ENCODE assay signal across 9 mouse cellular contexts in genomic region chr2:164592014-164592413, GRCm38 (mm10). TPM values are rescaled to one million over a fixed set of nuclear protein-coding genes. Genes with fewer than 3 reads are reported as not detected.
DNase-seq lines count a peak whose midpoint lies in the region; ATAC-seq and TF ChIP-seq lines count a peak whose summit lies in the region.
"Had no signal": no experiment of that assay in that cellular context is flagged by ENCODE, and none has a peak within 500 bp of the region (broad histone marks: within the 10 kb centered on the region; RNA-seq: fewer than 3 reads in every experiment).

No protein-coding gene starts in this region.

- no peak overlapping the region for H3K27ac ChIP-seq in kidney, postnatal 0 days
- no peak overlapping the region for H3K27ac ChIP-seq in midbrain, postnatal 0 days (ENCODE audit: low read depth, low read length)

- no peak overlapping the region for H3K9ac ChIP-seq in kidney, postnatal 0 days (ENCODE audit: low read depth, low read length)
- no peak overlapping the region; the same call in 1 of the 2 replicates for H3K9ac ChIP-seq in midbrain, postnatal 0 days (replicated peaks; ENCODE audit: low read length, poor library complexity, severe bottlenecking)

- 4% methylated on average over 4 of the region's 4 CpGs for WGBS in kidney, postnatal 0 days
- 7% methylated on average over 4 of the region's 4 CpGs for WGBS in midbrain, postnatal 0 days

- no peak overlapping the region for H3K4me2 ChIP-seq in kidney, postnatal 0 days (ENCODE audit: low read length)
- H3K4me2 ChIP-seq in midbrain, postnatal 0 days (ENCODE audit: low read depth, low read length, poor library complexity, severe bottlenecking), result no peak overlapping the region

- no peak for ATAC-seq in kidney, postnatal 0 days (replicated peaks; ENCODE audit: low FRiP score, low read depth)
- ATAC-seq in midbrain, postnatal 0 days (ENCODE audit: low FRiP score), result no peak

- H3K27me3 ChIP-seq in kidney, postnatal 0 days (ENCODE audit: insufficient read depth, low read length), result no peaks in the 10 kb centered on the region
- no peaks in the 10 kb centered on the region for H3K27me3 ChIP-seq in midbrain, postnatal 0 days (ENCODE audit: insufficient read depth, low read length)

- DNase-seq in kidney, postnatal 0 days (ENCODE audit: low spot score), result peak; percentile 79
- DNase-seq in kidney, adult 11 months, result no peak
- DNase-seq in NIH3T3 (ENCODE audit: low read depth), result peak; percentile 80
- DNase-seq in embryo, embryonic 11 days, result peak; percentile 79
- DNase-seq in kidney, postnatal 36 days, result peak; percentile 29 to 38
- peak; percentile 72 for DNase-seq in midbrain, postnatal 0 days (ENCODE audit: low spot score)
- DNase-seq in gastrocnemius, postnatal 10 days, result no peak
- DNase-seq in gastrocnemius, postnatal 25 days, result no peak

- TF ChIP-seq CTCF in kidney, postnatal 0 days (IDR thresholded peaks at IDR 0.05; ENCODE audit: low read depth), result peak; percentile 87
- peak; percentile 94 for TF ChIP-seq CTCF in midbrain, postnatal 0 days (IDR thresholded peaks at IDR 0.05)

- no peaks in the 10 kb centered on the region for H3K4me1 ChIP-seq in kidney, postnatal 0 days (replicated peaks; ENCODE audit: insufficient read depth, low read length)
- no peaks in the 10 kb centered on the region for H3K4me1 ChIP-seq in midbrain, postnatal 0 days (ENCODE audit: insufficient read depth, low read length)
- H3K4me1 ChIP-seq: megakaryocyte, embryonic 14.5 days had no signal

- no peaks in the 10 kb centered on the region for H3K36me3 ChIP-seq in kidney, postnatal 0 days (ENCODE audit: insufficient read depth, low read length)
- no peaks in the 10 kb centered on the region for H3K36me3 ChIP-seq in midbrain, postnatal 0 days (ENCODE audit: insufficient read depth, low read length)

- no peak overlapping the region for H3K4me3 ChIP-seq in kidney, postnatal 0 days (replicated peaks; ENCODE audit: low read depth, low read length)
- H3K4me3 ChIP-seq in midbrain, postnatal 0 days (ENCODE audit: low read depth, low read length), result no peak overlapping the region
- H3K4me3 ChIP-seq: megakaryocyte, embryonic 14.5 days had no signal

- H3K9me3 ChIP-seq in kidney, postnatal 0 days (replicated peaks; ENCODE audit: low read length), result no peaks in the 10 kb centered on the region
- no peaks in the 10 kb centered on the region for H3K9me3 ChIP-seq in midbrain, postnatal 0 days (ENCODE audit: low read length)
- H3K9me3 ChIP-seq: megakaryocyte, embryonic 14.5 days had no signal

RNA-seq across cellular contexts. Expression of gene Eppin, which starts 1.4 kb away (rescaled TPM):
- polyA plus RNA-seq in kidney, postnatal 0 days (2015; fragmentation: Nextera tagmentation; extraction: Ambion mirVana), result 0.16 TPM in 1 of 2 replicates, not detected in the other
- not detected in 2 replicates for total RNA-seq in midbrain, postnatal 0 days (2014; rRNA removed)
- not detected in 2 replicates for polyA plus RNA-seq in midbrain, postnatal 0 days (2015; fragmentation: Nextera tagmentation; extraction: Ambion mirVana)
- total RNA-seq in gastrocnemius, postnatal 10 days (2021), result not detected
- not detected for total RNA-seq in gastrocnemius, postnatal 25 days (2021)

RNA-seq across cellular contexts. Expression of gene Wfdc6a, which starts 6.8 kb away (rescaled TPM):
- not detected in 2 replicates for polyA plus RNA-seq in kidney, postnatal 0 days (2015; fragmentation: Nextera tagmentation; extraction: Ambion mirVana)
- not detected in 2 replicates for total RNA-seq in midbrain, postnatal 0 days (2014; rRNA removed)
- not detected in 2 replicates for polyA plus RNA-seq in midbrain, postnatal 0 days (2015; fragmentation: Nextera tagmentation; extraction: Ambion mirVana)
- total RNA-seq in gastrocnemius, postnatal 10 days (2021), result not detected
- total RNA-seq in gastrocnemius, postnatal 25 days (2021), result not detected

RNA-seq across cellular contexts. Expression of gene Spint3, which starts 18.8 kb away (rescaled TPM):
- polyA plus RNA-seq in kidney, postnatal 0 days (2015; fragmentation: Nextera tagmentation; extraction: Ambion mirVana), result not detected in 2 replicates
- not detected in 2 replicates for total RNA-seq in midbrain, postnatal 0 days (2014; rRNA removed)
- polyA plus RNA-seq in midbrain, postnatal 0 days (2015; fragmentation: Nextera tagmentation; extraction: Ambion mirVana), result not detected in 2 replicates
- not detected for total RNA-seq in gastrocnemius, postnatal 10 days (2021)
- total RNA-seq in gastrocnemius, postnatal 25 days (2021), result not detected

RNA-seq across cellular contexts. Expression of gene Wfdc6b, which starts 21.3 kb away (rescaled TPM):
- not detected in 2 replicates for polyA plus RNA-seq in kidney, postnatal 0 days (2015; fragmentation: Nextera tagmentation; extraction: Ambion mirVana)
- not detected in 2 replicates for total RNA-seq in midbrain, postnatal 0 days (2014; rRNA removed)
- not detected in 2 replicates for polyA plus RNA-seq in midbrain, postnatal 0 days (2015; fragmentation: Nextera tagmentation; extraction: Ambion mirVana)
- total RNA-seq in gastrocnemius, postnatal 10 days (2021), result not detected
- not detected for total RNA-seq in gastrocnemius, postnatal 25 days (2021)

RNA-seq across cellular contexts. Expression of gene Wfdc8, which starts 21.4 kb away (rescaled TPM):
- polyA plus RNA-seq in kidney, postnatal 0 days (2015; fragmentation: Nextera tagmentation; extraction: Ambion mirVana), result 0.05 TPM in 1 of 2 replicates, not detected in the other
- 0.28 TPM in 1 of 2 replicates, not detected in the other for total RNA-seq in midbrain, postnatal 0 days (2014; rRNA removed)
- not detected in 2 replicates for polyA plus RNA-seq in midbrain, postnatal 0 days (2015; fragmentation: Nextera tagmentation; extraction: Ambion mirVana)
- total RNA-seq in gastrocnemius, postnatal 10 days (2021), result not detected
- total RNA-seq in gastrocnemius, postnatal 25 days (2021), result not detected

Comparison
In these comparisons a context has a peak if more than half of its experiments do, and no peak if none do; other contexts are left out.
1. DNase-seq: peak in kidney, postnatal 0 days (single experiment), NIH3T3 (single experiment), embryo, embryonic 11 days (single experiment), kidney, postnatal 36 days (2 of 2) and midbrain, postnatal 0 days (single experiment); none in kidney, adult 11 months (single experiment), gastrocnemius, postnatal 10 days (single experiment) and gastrocnemius, postnatal 25 days (single experiment).